Mouse (Mus musculus): ENCODE results near the gene Sod2. TPM values are rescaled to one million over a fixed set of nuclear protein-coding genes. Genes with fewer than 3 reads are reported as not detected.
"Not testable (repeated sequence)": the region's sequence is repeated elsewhere in the genome, so short reads cannot be mapped to it uniquely, and the experiment has no call there.

The Sod2 gene
- polyA plus RNA-seq, 1 experiment from 2014 or later, result 308 TPM

DNA sequence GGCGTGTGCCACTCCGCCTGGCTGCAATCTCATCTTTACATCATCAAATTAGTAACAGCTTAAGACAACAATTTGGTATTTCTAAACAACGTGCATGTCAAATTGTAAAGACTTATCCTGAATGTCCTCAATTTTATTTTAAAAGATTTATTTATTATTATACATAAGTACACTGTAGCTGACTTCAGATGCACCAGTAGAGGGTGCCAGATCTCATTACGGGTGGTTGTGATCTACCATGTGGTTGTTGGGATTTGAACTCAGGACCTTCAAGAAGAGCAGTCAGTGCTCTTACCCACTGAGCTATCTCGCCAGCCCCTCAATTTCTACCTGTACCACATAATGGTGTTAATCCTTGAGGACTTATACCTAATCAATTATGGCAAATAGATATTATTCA is 4.4 kb upstream of the Sod2 start:
- H3K4me2 ChIP-seq; H3K9ac ChIP-seq (ENCODE audit: low read depth, low read length); H3K27ac ChIP-seq (ENCODE audit: low read depth, low read length); H3K27me3 ChIP-seq (ENCODE audit: control insufficient read depth, insufficient read depth, low read length); H3K36me3 ChIP-seq (ENCODE audit: control insufficient read depth, insufficient read depth, low read length); ATAC-seq (replicated peaks; ENCODE audit: insufficient number of reproducible peaks, low FRiP score, low TSS enrichment); H3K4me3 ChIP-seq (ENCODE audit: low read depth, low read length); H3K4me1 ChIP-seq (ENCODE audit: control insufficient read depth, insufficient read depth, low read length); H3K9me3 ChIP-seq (replicated peaks; ENCODE audit: control insufficient read depth, low read length): not testable (repeated sequence)
- WGBS (ENCODE audit: insufficient replicate concordance), result 84% methylated on average over 5 of the region's 5 CpGs

DNA sequence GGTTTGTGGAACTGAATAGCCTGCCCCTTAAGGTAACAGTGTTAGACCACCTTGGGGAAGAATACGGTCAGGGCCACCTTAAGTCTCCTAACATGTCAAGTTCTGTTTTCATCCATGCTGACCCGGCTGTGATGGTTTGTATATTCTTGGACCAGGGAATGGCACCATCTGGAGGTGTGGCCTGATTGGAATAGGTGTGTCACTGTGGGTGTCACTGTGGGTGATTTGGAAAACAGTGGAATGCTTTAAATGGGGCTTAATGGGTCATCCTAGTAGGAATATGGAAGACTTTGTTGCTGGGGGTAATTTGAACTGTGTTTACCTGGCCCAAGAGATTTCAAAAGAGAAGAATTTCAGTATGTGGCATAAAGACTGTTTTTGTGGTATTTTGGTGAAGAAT is 2.2 kb upstream of the Sod2 start:
- not testable (repeated sequence) for H3K9me3 ChIP-seq (replicated peaks; ENCODE audit: control insufficient read depth, low read length); H3K27me3 ChIP-seq (ENCODE audit: control insufficient read depth, insufficient read depth, low read length); H3K4me2 ChIP-seq; H3K4me1 ChIP-seq (ENCODE audit: control insufficient read depth, insufficient read depth, low read length); H3K9ac ChIP-seq (ENCODE audit: low read depth, low read length); H3K36me3 ChIP-seq (ENCODE audit: control insufficient read depth, insufficient read depth, low read length); H3K4me3 ChIP-seq (ENCODE audit: low read depth, low read length); ATAC-seq (replicated peaks; ENCODE audit: insufficient number of reproducible peaks, low FRiP score, low TSS enrichment); H3K27ac ChIP-seq (ENCODE audit: low read depth, low read length)
- 64% methylated on average over 2 of the region's 2 CpGs for WGBS (ENCODE audit: insufficient replicate concordance)

DNA sequence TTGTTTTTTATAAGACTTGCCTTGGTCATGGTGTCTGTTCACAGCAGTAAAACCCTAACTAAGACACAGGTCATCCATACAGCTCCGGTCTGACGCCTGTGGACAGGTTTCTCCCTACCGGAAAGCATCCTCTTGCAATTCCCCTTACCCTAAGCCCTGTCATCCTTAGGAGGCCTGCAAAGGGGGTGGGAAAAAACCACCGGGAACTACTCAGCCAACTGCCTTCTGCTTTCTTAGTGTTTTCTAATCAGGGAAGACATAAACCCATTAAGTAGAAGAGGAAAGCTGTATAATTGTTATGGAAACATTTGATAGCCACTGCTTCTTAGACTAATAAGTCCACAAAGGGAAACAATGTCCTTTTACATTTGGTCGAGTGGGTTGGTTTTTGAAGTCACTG is 338 bp downstream of the Sod2 start:
- Histone ChIP-seq H3K9ac (ENCODE audit: low read depth, low read length) (peak overlapping the region; percentile 67), H3K36me3 (ENCODE audit: control insufficient read depth, insufficient read depth, low read length) (peaks cover 2% of the 10 kb centered on the region; the same call in 1 of the 2 replicates), H3K4me1 (ENCODE audit: control insufficient read depth, insufficient read depth, low read length) (peaks cover 7% of the 10 kb centered on the region; the same call in 1 of the 2 replicates), H3K4me3 (ENCODE audit: low read depth, low read length) (peak overlapping the region; percentile 92), H3K27ac (ENCODE audit: low read depth, low read length) (peak overlapping the region; percentile 50; the same call in 1 of the 2 replicates), H3K27me3 (ENCODE audit: control insufficient read depth, insufficient read depth, low read length) (no peaks in the 10 kb centered on the region), H3K4me2 (peak overlapping the region; percentile 87), H3K9me3 (replicated peaks; ENCODE audit: control insufficient read depth, low read length) (no peaks in the 10 kb centered on the region)
- WGBS (ENCODE audit: insufficient replicate concordance), result 48% methylated on average over 5 of the region's 5 CpGs
- no peak for ATAC-seq (replicated peaks; ENCODE audit: insufficient number of reproducible peaks, low FRiP score, low TSS enrichment)

DNA sequence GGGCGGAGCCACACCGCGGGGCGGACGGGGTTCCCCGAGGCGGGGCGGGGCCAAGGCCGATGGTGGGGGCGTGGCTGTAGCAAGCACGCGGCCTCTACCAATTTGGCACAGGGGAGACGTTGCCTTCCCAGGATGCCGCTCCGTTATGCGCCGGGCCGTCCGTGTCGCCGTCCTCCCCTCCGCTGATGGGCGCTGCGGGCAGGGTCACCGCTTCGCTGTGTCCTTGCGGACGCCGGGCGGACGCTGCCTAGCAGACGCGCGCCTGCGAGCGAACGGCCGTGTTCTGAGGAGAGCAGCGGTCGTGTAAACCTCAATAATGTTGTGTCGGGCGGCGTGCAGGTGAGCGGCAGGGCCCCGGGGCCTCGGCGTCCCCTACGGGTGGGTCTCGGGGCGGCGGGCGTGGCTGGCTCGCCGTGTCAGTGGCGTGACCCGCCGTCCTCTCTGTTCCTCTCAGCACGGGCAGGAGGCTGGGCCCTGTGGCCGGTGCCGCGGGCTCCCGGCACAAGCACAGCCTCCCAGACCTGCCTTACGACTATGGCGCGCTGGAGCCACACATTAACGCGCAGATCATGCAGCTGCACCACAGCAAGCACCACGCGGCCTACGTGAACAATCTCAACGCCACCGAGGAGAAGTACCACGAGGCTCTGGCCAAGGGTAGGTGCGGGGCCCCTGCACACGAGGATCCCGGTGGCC is 1.2 kb downstream of the Sod2 start:
- Histone ChIP-seq H3K27ac (ENCODE audit: low read depth, low read length) (peak overlapping the region; percentile 95), H3K4me3 (ENCODE audit: low read depth, low read length) (peak overlapping the region; percentile 92), H3K27me3 (ENCODE audit: control insufficient read depth, insufficient read depth, low read length) (no peaks in the 10 kb centered on the region), H3K9me3 (replicated peaks; ENCODE audit: control insufficient read depth, low read length) (no peaks in the 10 kb centered on the region), H3K36me3 (ENCODE audit: control insufficient read depth, insufficient read depth, low read length) (peaks cover 5% of the 10 kb centered on the region; the same call in 1 of the 2 replicates), H3K4me2 (peak overlapping the region; percentile 87), H3K4me1 (ENCODE audit: control insufficient read depth, insufficient read depth, low read length) (peaks cover 7% of the 10 kb centered on the region; the same call in 1 of the 2 replicates), H3K9ac (ENCODE audit: low read depth, low read length) (peak overlapping the region; percentile 88)
- ATAC-seq (replicated peaks; ENCODE audit: insufficient number of reproducible peaks, low FRiP score, low TSS enrichment), result peak; percentile 98
- WGBS (ENCODE audit: insufficient replicate concordance), result under 1% methylated on average over 68 of the region's 76 CpGs

DNA sequence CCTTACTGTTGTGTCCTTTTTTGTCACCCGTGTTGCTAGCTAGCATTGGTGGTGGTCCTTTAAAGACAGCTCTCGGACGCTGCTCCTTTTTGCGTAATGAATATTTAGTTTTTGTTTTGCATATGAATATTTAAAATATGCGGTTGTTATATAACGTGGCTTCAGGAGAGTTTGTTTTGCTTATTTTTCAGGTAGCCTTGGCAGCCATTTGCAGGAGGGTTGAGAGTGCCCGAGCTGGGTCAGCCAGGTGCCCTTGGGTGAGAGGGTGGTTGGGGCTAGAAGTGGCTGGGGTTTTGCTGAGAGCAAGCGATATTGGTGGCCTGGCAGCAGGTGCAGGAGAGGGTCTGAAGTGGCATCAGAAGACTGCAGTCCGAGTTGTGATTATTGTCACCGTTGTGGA is 1.9 kb downstream of the Sod2 start:
- peak overlapping the region; percentile 88 for H3K9ac ChIP-seq (ENCODE audit: low read depth, low read length)
- no peaks in the 10 kb centered on the region for H3K9me3 ChIP-seq (replicated peaks; ENCODE audit: control insufficient read depth, low read length)
- H3K4me3 ChIP-seq (ENCODE audit: low read depth, low read length), result peak overlapping the region; percentile 92
- peaks cover 5% of the 10 kb centered on the region; the same call in 1 of the 2 replicates for H3K36me3 ChIP-seq (ENCODE audit: control insufficient read depth, insufficient read depth, low read length)
- peak overlapping the region; percentile 87 for H3K4me2 ChIP-seq
- H3K27ac ChIP-seq (ENCODE audit: low read depth, low read length), result peak overlapping the region; percentile 95
- no peak for ATAC-seq (replicated peaks; ENCODE audit: insufficient number of reproducible peaks, low FRiP score, low TSS enrichment)
- H3K4me1 ChIP-seq (ENCODE audit: control insufficient read depth, insufficient read depth, low read length), result peaks cover 7% of the 10 kb centered on the region; the same call in 1 of the 2 replicates
- no peaks in the 10 kb centered on the region for H3K27me3 ChIP-seq (ENCODE audit: control insufficient read depth, insufficient read depth, low read length)
- 5% methylated on average over 10 of the region's 10 CpGs for WGBS (ENCODE audit: insufficient replicate concordance)

DNA sequence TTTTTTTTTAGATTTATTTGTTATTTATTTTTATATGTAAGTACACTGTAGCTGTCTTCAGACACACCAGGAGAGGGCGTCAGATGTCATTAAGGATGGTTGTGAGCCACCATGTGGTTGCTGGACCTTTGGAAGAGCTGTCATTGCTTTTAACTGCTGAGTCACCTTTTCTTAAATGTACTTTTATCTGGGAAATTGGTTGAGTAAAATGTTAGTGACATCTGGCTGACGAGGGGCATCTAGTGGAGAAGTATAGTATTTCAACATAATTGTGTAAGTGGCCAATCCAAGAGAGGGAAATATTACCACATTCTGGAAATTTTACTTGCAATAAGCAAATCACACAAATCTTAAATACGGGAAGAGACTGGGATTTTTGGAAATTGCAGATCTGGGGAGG is 3.2 kb downstream of the Sod2 start:
- Histone ChIP-seq H3K9ac (ENCODE audit: low read depth, low read length) (no peak overlapping the region), H3K4me1 (ENCODE audit: control insufficient read depth, insufficient read depth, low read length) (peaks cover 7% of the 10 kb centered on the region; the same call in 1 of the 2 replicates), H3K27me3 (ENCODE audit: control insufficient read depth, insufficient read depth, low read length) (no peaks in the 10 kb centered on the region), H3K4me2 (no peak overlapping the region), H3K9me3 (replicated peaks; ENCODE audit: control insufficient read depth, low read length) (no peaks in the 10 kb centered on the region), H3K27ac (ENCODE audit: low read depth, low read length) (no peak overlapping the region), H3K36me3 (ENCODE audit: control insufficient read depth, insufficient read depth, low read length) (peaks cover 10% of the 10 kb centered on the region), H3K4me3 (ENCODE audit: low read depth, low read length) (no peak overlapping the region)
- ATAC-seq (replicated peaks; ENCODE audit: insufficient number of reproducible peaks, low FRiP score, low TSS enrichment), result no peak
- WGBS (ENCODE audit: insufficient replicate concordance), result 44% methylated on average over 3 of the region's 3 CpGs

DNA sequence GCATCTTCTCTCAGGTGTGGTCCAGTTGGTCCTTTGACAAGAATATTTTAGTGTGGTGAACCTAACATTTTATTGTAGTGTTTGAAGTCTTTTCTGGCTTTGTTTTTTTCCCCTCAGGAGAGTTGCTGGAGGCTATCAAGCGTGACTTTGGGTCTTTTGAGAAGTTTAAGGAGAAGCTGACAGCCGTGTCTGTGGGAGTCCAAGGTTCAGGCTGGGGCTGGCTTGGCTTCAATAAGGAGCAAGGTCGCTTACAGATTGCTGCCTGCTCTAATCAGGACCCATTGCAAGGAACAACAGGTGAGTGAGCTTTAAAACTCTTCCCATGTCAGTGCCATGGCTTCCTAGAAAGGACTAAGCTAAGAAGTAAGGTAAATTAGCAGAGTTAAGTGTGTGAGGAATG is 6.7 kb downstream of the Sod2 start:
- WGBS (ENCODE audit: insufficient replicate concordance), result 77% methylated on average over 3 of the region's 3 CpGs
- Histone ChIP-seq H3K9ac (ENCODE audit: low read depth, low read length) (no peak overlapping the region), H3K27ac (ENCODE audit: low read depth, low read length) (no peak overlapping the region), H3K36me3 (ENCODE audit: control insufficient read depth, insufficient read depth, low read length) (peaks cover 16% of the 10 kb centered on the region), H3K4me3 (ENCODE audit: low read depth, low read length) (no peak overlapping the region), H3K4me2 (no peak overlapping the region), H3K9me3 (replicated peaks; ENCODE audit: control insufficient read depth, low read length) (no peaks in the 10 kb centered on the region), H3K4me1 (ENCODE audit: control insufficient read depth, insufficient read depth, low read length) (peaks cover 2% of the 10 kb centered on the region; the same call in 1 of the 2 replicates), H3K27me3 (ENCODE audit: control insufficient read depth, insufficient read depth, low read length) (no peaks in the 10 kb centered on the region)
- no peak for ATAC-seq (replicated peaks; ENCODE audit: insufficient number of reproducible peaks, low FRiP score, low TSS enrichment)

DNA sequence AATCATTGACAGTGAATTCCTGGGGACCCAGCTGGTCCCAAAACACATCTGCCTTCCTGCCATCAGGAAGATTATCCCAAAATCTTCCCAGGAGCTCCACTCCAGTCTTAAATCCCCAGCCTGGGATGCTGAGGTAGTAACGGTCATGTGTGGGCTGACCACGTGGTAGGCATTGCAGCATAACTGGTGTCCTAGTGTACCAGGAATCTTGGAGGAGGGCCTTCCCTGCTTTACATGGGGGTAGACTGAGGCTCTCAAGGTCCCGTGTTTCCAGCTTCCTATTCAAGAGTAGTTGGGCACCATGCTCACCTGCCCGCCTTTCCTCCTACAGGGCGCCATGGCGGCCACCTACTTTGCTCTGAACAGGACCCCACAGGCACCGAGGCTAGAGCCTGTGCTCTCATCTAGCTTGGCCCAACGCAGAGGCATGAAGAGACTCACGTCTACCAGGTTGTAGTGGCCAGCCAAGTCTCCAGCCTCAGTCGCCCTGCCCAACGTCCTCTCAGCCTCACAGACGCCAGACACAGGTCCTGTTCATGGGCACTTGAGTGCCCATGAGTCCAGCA is 30.1 kb downstream of the Sod2 start:
- not testable (repeated sequence) for H3K36me3 ChIP-seq (ENCODE audit: control insufficient read depth, insufficient read depth, low read length); H3K27ac ChIP-seq (ENCODE audit: low read depth, low read length); H3K9ac ChIP-seq (ENCODE audit: low read depth, low read length); H3K9me3 ChIP-seq (replicated peaks; ENCODE audit: control insufficient read depth, low read length); H3K4me2 ChIP-seq; H3K4me1 ChIP-seq (ENCODE audit: control insufficient read depth, insufficient read depth, low read length); H3K4me3 ChIP-seq (ENCODE audit: low read depth, low read length); H3K27me3 ChIP-seq (ENCODE audit: control insufficient read depth, insufficient read depth, low read length)
- ATAC-seq (replicated peaks; ENCODE audit: insufficient number of reproducible peaks, low FRiP score, low TSS enrichment), result peak; percentile 18; the same call in 1 of the 2 replicates
- WGBS (ENCODE audit: insufficient replicate concordance), result 84% methylated on average over 3 of the region's 12 CpGs
